In genomic region chr12:37015474-37016248, GRCm38 (mm10) we compare ENCODE assay signal across 10 mouse cellular contexts.
DNase-seq lines count a peak whose midpoint lies in the region; ATAC-seq lines count a peak whose summit lies in the region.
"Had no signal": no experiment of that assay in that cellular context is flagged by ENCODE, and none has a peak within 500 bp of the region (broad histone marks: within the 10 kb centered on the region; RNA-seq: fewer than 3 reads in every experiment).

No protein-coding gene starts in this region.

- ATAC-seq in megakaryocyte progenitor cell, adult 5-6 weeks (replicated peaks; ENCODE audit: poor library complexity), result no peak
- no peak for ATAC-seq in cerebellum, adult (ENCODE audit: insufficient number of reproducible peaks, low FRiP score, low TSS enrichment)
- ATAC-seq: Patski had no signal

- peak; percentile 17 for DNase-seq in embryo, embryonic 10 days (ENCODE audit: low spot score)
- no peak for DNase-seq in embryo, embryonic 9.5 days (ENCODE audit: extremely low spot score)
- DNase-seq in left cerebral cortex, adult 11 months (ENCODE audit: low spot score), result peak; percentile 9
- DNase-seq in left cerebral cortex, adult 18-20 months (ENCODE audit: low spot score in 2 of 2), result no peak
- DNase-seq in heart, postnatal 14 days, result peak; percentile 5 to 23
- peak; percentile 58 for DNase-seq in retina, embryonic 14.5 days (ENCODE audit: low spot score)
- DNase-seq: right cerebral cortex, adult 18-20 months had no signal

- intact Hi-C loops in heart, postnatal 14 days (cut with DNase I), result loop anchor here (2.0 to 5.0 kb wide), 3 partner anchors 37 to 298 kb away; partner anchors contain the start of gene Meox2

Comparison
In these comparisons a context has a peak if more than half of its experiments do, and no peak if none do; other contexts are left out.
1. DNase-seq: peak in embryo, embryonic 10 days (single experiment), left cerebral cortex, adult 11 months (single experiment), heart, postnatal 14 days (2 of 2) and retina, embryonic 14.5 days (single experiment); none in embryo, embryonic 9.5 days (single experiment) and left cerebral cortex, adult 18-20 months (0 of 2).